Mouse (Mus musculus) c-Kit-positive CD71-positive TER-119-negative erythroid progenitor cells, embryonic 14.5 days (primary cell): Measurements from ENCODE around the gene Thsd7a.

Source experiments
- DNase-seq: peaks from one replicate; pipeline ENCODE4 v3.0.0-alpha.2; 2013; ENCODE audit warnings: low read depth

Thsd7a gene

DNA sequence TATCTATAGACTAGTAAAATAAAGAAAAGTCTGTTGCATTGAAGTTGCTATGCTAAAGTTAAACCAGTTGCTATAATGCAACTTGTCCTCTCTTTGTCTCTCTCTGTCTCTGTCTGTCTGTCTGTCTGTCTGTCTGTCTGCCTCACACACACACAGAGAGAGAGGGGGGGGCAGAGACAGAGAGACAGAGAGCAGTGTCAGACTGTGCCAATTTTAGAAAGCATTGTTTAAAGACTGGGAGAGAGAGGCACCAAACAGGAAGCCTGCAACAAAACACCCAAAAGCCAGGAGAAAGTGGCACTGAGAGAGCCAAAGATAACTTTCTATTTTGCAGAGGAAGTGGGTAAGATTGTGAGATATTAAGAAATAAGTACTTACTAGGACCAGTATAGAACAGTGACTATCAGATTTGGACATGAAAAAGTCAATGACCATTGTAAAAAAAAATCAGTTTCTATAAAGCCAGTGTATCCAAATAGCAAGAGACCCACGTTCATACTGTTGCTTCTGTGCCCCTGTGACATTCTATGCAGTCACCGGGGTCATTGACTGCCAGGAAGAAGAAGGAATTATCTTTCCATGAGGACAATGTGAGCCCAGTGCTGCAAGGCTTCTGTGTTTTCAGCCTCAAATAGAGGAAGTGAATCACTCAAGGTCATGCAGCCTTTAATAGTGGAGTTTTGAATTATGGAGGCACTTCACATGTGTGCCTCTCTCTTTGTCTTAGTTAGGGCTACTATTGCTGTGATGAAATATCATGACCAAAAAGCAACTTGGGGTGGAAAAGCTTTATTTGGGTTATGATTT, 355.4 kb downstream of the Thsd7a start:
- DNase-seq, result no peak

DNA sequence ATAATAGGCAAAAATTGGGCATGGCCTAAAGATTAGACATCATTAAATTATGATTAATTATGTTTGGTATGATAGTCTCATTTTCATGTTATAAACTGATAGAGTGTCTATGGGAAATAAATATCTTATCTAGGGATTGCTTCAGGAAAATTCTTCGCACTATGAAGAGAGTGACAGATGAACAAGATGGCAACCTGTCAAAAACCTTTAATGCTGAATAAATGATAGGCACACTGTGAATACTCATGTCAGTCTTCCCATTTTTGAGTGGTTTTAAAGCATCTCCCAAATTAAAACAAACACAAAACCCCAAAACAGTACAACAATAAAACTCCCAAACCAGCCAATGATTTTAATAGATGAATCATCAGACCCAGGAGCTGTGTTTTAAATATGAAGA, 362.5 kb downstream of the Thsd7a start:
- no peak for DNase-seq

DNA sequence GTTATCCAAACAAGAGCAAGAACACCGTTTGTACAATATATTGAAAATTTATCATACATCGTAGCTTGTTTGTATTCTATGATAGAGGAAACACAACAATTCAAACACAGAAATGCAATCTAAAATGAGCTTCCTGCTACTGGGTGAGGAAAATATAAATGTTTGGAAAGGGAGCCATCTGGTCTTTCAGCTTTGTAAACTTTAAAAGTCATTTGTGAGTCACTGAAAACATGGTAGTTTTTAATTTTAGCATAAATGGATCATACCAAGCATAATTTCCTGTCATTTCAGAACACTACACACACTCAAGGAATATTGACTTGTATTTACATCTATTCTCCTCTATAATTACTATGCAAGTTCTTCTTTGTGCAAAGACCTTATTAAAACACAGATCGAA, 363.6 kb downstream of the Thsd7a start:
- DNase-seq, result no peak

DNA sequence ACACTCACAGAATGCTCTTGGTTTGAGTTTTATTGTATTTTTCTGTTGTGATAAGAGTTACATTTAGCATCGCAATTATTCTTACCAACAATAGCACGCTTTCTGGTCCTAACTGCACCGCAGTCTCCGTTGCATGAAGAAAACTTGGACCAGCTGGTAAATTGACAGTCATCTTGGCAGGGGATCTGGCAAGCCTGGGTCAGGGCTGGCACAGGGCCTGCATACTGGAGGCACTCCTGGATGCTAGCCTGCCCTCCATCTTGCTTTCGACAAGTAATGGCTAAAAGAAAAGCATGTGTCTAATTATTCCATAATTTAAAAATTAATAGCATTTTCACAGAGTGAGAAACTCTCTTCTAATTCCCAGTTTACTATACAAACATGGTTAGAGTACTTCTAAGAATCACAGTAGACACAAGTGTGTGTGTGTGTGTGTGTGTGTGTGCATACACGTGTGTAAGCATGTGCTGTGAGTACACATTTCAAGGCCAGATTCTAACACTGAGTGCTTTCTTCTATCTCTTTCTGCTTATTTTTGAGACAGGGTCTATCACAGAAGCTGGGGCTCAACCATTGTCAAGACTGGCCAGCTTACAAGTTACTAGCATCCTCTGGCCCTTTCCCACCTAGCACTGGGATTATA, 368.0 kb downstream of the Thsd7a start:
- no peak for DNase-seq

DNA sequence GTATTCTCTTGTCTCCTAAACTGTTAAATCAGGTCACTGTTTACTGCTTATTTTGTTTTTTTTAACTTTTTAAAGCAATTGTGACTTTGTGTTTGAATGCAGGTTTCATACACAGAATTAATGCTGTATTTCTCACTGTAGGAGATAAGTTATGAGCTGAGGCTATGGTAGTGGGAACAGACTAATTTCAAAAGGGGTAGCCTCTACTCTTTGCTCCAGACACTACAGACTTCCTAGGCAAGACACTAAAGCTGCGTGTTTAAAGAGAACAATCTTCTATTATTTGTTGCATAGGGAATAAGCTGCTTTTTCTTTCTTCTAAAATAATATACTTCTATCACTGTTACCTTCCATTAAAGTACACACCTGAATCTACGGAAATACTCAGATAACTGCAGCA, 368.5 kb downstream of the Thsd7a start:
- no peak for DNase-seq

- DNase-seq, result no peak
These were observed 390.5 kb downstream of the Thsd7a start for GRCm38 (mm10) chr6:12358737-12359136.

- no peak for DNase-seq
These were observed 395.6 kb downstream of the Thsd7a start for GRCm38 (mm10) chr6:12353573-12353972.

GRCm38 (mm10) chr6:12352165-12352719, 397.0 kb downstream of the Thsd7a start:
- no peak for DNase-seq

DNA sequence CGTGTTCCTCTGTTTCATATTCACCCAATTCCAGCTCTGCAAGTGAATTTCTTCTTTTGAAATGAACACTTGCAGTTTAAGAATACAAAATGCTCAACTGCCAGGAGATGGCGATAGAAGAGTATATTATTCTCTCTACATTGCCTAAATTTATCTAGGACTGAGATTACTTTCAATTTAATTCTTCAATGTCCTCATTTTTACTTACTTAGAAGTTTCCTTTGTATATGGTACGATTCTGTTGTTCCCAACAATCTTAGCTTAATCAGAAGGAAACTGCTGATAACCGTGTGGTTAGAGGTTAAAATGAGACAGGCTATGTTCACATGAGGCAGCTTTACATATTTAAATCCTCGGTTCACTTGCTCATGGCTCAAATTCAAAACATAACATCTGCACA, 398.5 kb downstream of the Thsd7a start:
- DNase-seq, result no peak

DNA sequence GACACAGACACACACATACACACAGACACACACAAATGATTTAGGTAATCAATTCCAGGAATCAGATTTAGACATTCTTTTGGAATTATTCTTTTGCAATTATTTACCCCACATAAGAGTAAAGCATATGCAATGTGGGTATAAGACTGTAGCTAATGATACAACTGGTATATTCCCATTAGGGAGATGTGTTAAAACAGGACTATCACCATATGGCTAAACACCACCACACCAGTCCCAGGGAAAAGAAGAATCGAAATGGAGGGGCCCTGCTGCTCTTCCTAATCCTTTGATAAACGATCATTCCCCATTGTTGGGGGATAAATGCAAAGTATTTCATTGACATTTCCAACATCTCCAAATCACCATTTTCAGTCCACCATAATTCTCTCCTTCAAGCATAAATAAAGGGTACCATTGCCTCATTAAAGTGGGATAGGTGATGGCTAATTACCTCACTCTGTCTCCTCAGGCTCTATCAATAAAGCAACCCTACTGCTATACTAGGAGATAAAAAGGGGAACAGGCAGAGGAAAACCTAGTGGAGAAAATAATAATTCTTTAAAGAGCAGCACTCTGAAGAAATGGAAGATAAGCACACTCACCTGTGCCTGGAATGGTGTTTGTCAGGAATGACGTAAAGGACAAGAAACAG, 400.0 kb downstream of the Thsd7a start:
- no peak for DNase-seq

DNA sequence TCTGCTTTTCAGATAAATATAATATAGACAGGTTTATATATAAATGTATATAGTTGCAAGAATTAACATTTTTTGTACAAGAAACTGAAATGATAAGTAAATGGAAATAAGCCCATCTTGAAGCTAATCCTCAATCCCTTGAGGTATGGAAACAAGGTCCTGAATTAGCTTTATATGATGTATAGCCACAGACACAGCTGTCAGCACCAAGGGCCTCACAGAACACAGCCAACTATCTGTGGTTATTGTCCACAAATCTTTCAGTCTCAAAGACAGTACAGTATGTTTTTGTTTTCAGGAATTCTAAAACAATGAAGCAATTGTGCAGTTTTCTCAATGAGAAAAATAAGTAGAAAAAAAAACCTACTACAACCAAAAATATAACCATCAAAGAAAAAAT, 400.5 kb downstream of the Thsd7a start:
- DNase-seq, result no peak

- no peak for DNase-seq
These were observed 412.3 kb downstream of the Thsd7a start for GRCm38 (mm10) chr6:12336590-12337584.

DNA sequence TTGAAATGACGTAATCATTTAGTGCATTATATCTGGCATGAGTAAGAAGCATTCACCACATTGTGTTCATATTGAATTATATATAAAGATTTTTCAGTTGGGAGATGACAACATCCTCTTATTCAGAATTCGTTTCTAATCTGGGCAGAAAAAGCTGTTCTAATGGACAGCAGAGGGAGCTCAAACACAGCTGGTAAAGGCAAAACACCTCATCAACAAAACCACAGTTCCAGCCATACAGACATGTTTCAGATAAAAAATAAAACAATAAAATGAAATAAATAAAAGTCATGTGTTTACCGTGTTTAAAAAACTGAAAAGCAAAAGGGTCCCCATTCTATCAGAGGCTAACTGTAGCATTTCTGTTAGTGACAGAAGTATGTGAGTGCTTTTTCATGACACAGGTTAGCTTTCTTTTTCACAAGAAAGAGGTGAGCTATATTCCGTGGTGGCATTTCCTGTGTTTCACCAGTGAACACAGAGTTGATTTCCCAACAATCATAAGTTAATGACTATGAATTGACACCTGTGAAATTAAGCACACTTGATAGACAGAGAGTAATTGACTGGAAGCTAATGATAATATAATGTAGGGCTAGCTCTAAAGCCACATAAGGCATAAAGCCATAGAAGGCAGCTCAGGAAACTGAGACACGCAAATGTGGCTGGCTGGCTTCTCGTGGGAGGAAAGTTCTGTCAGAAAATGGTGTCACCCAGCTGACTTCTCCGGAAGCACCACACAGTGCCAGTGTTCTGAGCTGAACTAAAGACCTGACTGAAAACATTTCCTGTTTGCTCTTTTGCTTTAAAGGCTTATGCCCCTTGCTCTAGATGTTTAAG, 433.9 kb downstream of the Thsd7a start:
- DNase-seq, result peak; percentile 0

DNA sequence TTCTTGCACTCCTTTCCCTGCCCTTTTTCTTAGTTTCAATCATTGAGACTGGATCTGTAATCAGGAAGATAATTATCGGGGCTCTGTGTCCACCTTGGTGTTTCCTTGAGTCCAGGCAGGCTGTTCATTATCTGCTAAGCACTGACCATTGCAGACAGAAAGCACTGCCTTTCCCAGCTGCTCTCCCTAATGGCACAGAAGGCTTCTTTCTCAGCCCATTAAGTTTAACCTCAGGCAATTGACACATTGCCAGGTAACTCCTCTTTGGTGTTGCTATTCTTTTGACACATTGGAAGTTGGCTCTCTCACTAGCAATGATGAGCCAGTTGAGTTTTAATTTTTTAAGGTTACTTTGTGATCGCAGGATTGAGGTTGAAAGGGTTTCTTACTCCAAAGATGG, 441.7 kb downstream of the Thsd7a start:
- no peak for DNase-seq

- DNase-seq, result no peak
These were observed 486.4 kb downstream of the Thsd7a start for GRCm38 (mm10) chr6:12262641-12263400.
